Mouse (Mus musculus) midbrain, embryonic 11.5 days (tissue): ENCODE data around the gene Il27. TPM values are rescaled to one million over a fixed set of nuclear protein-coding genes. Genes with fewer than 3 reads are reported as not detected.
A peak's percentile ranks its signal among the peaks of the same experiment; 100 is the strongest.

ENCODE experiments used
- ATAC-seq: fragments of 200-750 bp; cut with Nextera tagmentation; 2 replicates; pipeline ENCODE4 v1.8.0; 2017; ENCODE audit warnings: moderate TSS enrichment, moderate library complexity; ENCODE audit not compliant: low FRiP score
- DNase-seq: peaks from one replicate; pipeline ENCODE4 v3.0.0; 2015; ENCODE audit warnings: low spot score; ENCODE audit errors: missing footprints
- H3K27ac ChIP-seq: fragments of 300-500 bp; sonication (generic); 2 replicates; pipeline ENCODE4 v1.5.1; 2014; ENCODE audit warnings: low read depth, low read length
- H3K27me3 ChIP-seq: fragments of 300-500 bp; sonication (generic); 2 replicates; pipeline ENCODE4 v1.6.1; 2014; ENCODE audit warnings: mild to moderate bottlenecking, low read length, moderate library complexity, mixed read lengths; ENCODE audit not compliant: control insufficient read depth, insufficient read depth
- H3K36me3 ChIP-seq: fragments of 300-500 bp; sonication (generic); 2 replicates; pipeline ENCODE4 v1.6.1; 2014; ENCODE audit warnings: mild to moderate bottlenecking, low read length, moderate library complexity, mixed read lengths; ENCODE audit not compliant: control insufficient read depth, insufficient read depth
- H3K4me1 ChIP-seq: fragments of 300-500 bp; sonication (generic); 2 replicates; pipeline ENCODE4 v1.6.1; 2014; ENCODE audit warnings: low read length; ENCODE audit not compliant: control insufficient read depth, insufficient read depth
- H3K4me2 ChIP-seq: fragments of 300-500 bp; sonication (generic); 2 replicates; pipeline ENCODE4 v1.6.1; 2014; ENCODE audit warnings: mild to moderate bottlenecking, moderate library complexity
- H3K4me3 ChIP-seq: fragments of 300-500 bp; sonication (generic); 2 replicates; pipeline ENCODE4 v1.5.1; 2014; ENCODE audit warnings: low read depth, low read length
- H3K9ac ChIP-seq: fragments of 300-500 bp; sonication (generic); 2 replicates; pipeline ENCODE4 v1.6.1; 2014; ENCODE audit warnings: low read length
- H3K9me3 ChIP-seq: fragments of 300-500 bp; sonication (generic); 2 replicates; pipeline ENCODE4 v1.6.1; 2016; ENCODE audit warnings: low read length; ENCODE audit not compliant: control insufficient read depth
- WGBS: fragments of 180-500 bp; shearing (Covaris S2); extraction: QIAGEN DNeasy Blood & Tissue Kit; methylation state at CpG from one replicate; pipeline ENCODE4 v1.1.7; 2014; 5-methylcytosine and 5-hydroxymethylcytosine counted together
- microRNA-seq: library from miRNA; unstranded; fragments of <30 nt; microRNA quantifications from one replicate; pipeline ENCODE4, GENCODE M21; 2017
- polyA plus RNA-seq: library from polyadenylated mRNA; unstranded; fragments of >200 nt; fragmentation: Nextera tagmentation; extraction: Ambion mirVana; gene quantifications from 2 replicates; pipeline ENCODE4 v1.2.1, GENCODE M21; 2014

The Il27 gene
- polyA plus RNA-seq, 1 experiment from 2014 or later: not detected

- no peak overlapping the region for H3K4me3 ChIP-seq
- ATAC-seq: no peak
- H3K27me3 ChIP-seq: no peaks in the 10 kb centered on the region
- no peak overlapping the region for H3K4me2 ChIP-seq
- no peak overlapping the region for H3K9ac ChIP-seq
- no peak for DNase-seq
- 42% methylated on average over 8 of the region's 8 CpGs for WGBS
- H3K27ac ChIP-seq: no peak overlapping the region
- H3K36me3 ChIP-seq: no peaks in the 10 kb centered on the region
- no peaks in the 10 kb centered on the region for H3K9me3 ChIP-seq
- no peaks in the 10 kb centered on the region for H3K4me1 ChIP-seq
These were observed 17.8 kb downstream of the Il27 start for GRCm38 (mm10) chr7:126576946-126577345.

GRCm38 (mm10) chr7:126566094-126566765, 28.5 kb downstream of the Il27 start, which contains the start of gene Eif3c:
Gene Eif3c (minus strand): TSS chr7:126566411.
- H3K4me2 ChIP-seq: peak within 1 kb of the TSS; percentile 77
- 0 out of 2 replicates have a peak within 1 kb of the TSS, but pooled peaks have one; percentile 18 for H3K27ac ChIP-seq
- ATAC-seq: peak; percentile 93
- peaks cover 10% of the 10 kb centered on the region; the same call in 1 of the 2 replicates for H3K36me3 ChIP-seq
- H3K9me3 ChIP-seq: no peaks in the 10 kb centered on the region
- H3K4me3 ChIP-seq: peak within 1 kb of the TSS; percentile 84
- H3K9ac ChIP-seq: peak within 1 kb of the TSS; percentile 83
- DNase-seq: peak; percentile 99
- under 1% methylated on average over 46 of the region's 46 CpGs for WGBS
- no peaks in the 10 kb centered on the region for H3K27me3 ChIP-seq
- 0 out of 2 replicates have a peak, but pooled peaks cover 2% of the 10 kb centered on the region for H3K4me1 ChIP-seq

GRCm38 (mm10) chr7:126565693-126566092, 29.0 kb downstream of the Il27 start:
- Histone ChIP-seq H3K9me3 (no peaks in the 10 kb centered on the region), H3K4me2 (peak overlapping the region; percentile 77), H3K9ac (peak overlapping the region; percentile 83), H3K27ac (0 out of 2 replicates have a peak overlapping the region, but pooled peaks have one; percentile 18), H3K4me3 (peak overlapping the region; percentile 84), H3K36me3 (peaks cover 11% of the 10 kb centered on the region; the same call in 1 of the 2 replicates), H3K27me3 (no peaks in the 10 kb centered on the region), H3K4me1 (0 out of 2 replicates have a peak, but pooled peaks cover 2% of the 10 kb centered on the region)
- ATAC-seq (no peak), DNase-seq (peak; percentile 94)
- WGBS: under 1% methylated on average over 27 of the region's 28 CpGs

- Histone ChIP-seq H3K4me2 (no peak overlapping the region), H3K9ac (no peak overlapping the region), H3K27me3 (no peaks in the 10 kb centered on the region), H3K4me3 (no peak overlapping the region), H3K4me1 (no peaks in the 10 kb centered on the region), H3K36me3 (peaks cover 47% of the 10 kb centered on the region), H3K27ac (no peak overlapping the region), H3K9me3 (no peaks in the 10 kb centered on the region)
- DNase-seq (no peak), ATAC-seq (no peak)
- 98% methylated on average over 5 of the region's 5 CpGs for WGBS
These were observed 38.1 kb downstream of the Il27 start for GRCm38 (mm10) chr7:126556635-126557034.

GRCm38 (mm10) chr7:126554796-126555195, 39.9 kb downstream of the Il27 start:
- DNase-seq (no peak), ATAC-seq (no peak)
- Histone ChIP-seq H3K4me1 (no peaks in the 10 kb centered on the region), H3K4me3 (no peak overlapping the region), H3K9me3 (no peaks in the 10 kb centered on the region), H3K27me3 (no peaks in the 10 kb centered on the region), H3K9ac (no peak overlapping the region), H3K27ac (no peak overlapping the region), H3K36me3 (peaks cover 56% of the 10 kb centered on the region), H3K4me2 (no peak overlapping the region)
- 95% methylated on average over 1 of the region's 1 CpGs for WGBS

GRCm38 (mm10) chr7:126545631-126546030, 49.1 kb downstream of the Il27 start:
- H3K36me3 ChIP-seq: peaks cover 23% of the 10 kb centered on the region
- DNase-seq (no peak), ATAC-seq (no peak)
- no peaks in the 10 kb centered on the region for H3K27me3 ChIP-seq
- 92% methylated on average over 2 of the region's 2 CpGs for WGBS
- H3K4me2 ChIP-seq: no peak overlapping the region
- no peaks in the 10 kb centered on the region for H3K9me3 ChIP-seq
- no peaks in the 10 kb centered on the region for H3K4me1 ChIP-seq
- no peak overlapping the region for H3K27ac ChIP-seq
- no peak overlapping the region for H3K4me3 ChIP-seq
- H3K9ac ChIP-seq: no peak overlapping the region

- Histone ChIP-seq H3K9ac (no peak overlapping the region), H3K4me1 (no peaks in the 10 kb centered on the region), H3K27ac (no peak overlapping the region), H3K27me3 (peaks cover 5% of the 10 kb centered on the region), H3K4me3 (no peak overlapping the region), H3K9me3 (no peaks in the 10 kb centered on the region), H3K4me2 (no peak overlapping the region), H3K36me3 (peaks cover 7% of the 10 kb centered on the region)
- 74% methylated on average over 1 of the region's 1 CpGs for WGBS
- DNase-seq: no peak
- ATAC-seq: no peak
These were observed 53.1 kb downstream of the Il27 start for GRCm38 (mm10) chr7:126541661-126542060.

Small RNA genes lying within 50 kb of the gene (microRNA-seq; reads per million reads assigned to microRNA genes)
- gene Mir7059: 4.7 reads per million, percentile 22 among the genes with 10 or more reads in this experiment

Other genes starting within 250 kb of the Il27 start
- gene Lat, start 225.4 kb downstream of the Il27 start, polyA plus RNA-seq: 1.8 and 2.7 TPM in 2 replicates
- 40.8 and 45.8 TPM in 2 replicates for gene Spns1, start 217.5 kb downstream of the Il27 start, polyA plus RNA-seq
- gene Nfatc2ip, start 198.2 kb downstream of the Il27 start, polyA plus RNA-seq: 4.8 and 4.9 TPM in 2 replicates
- gene Cd19, start 180.1 kb downstream of the Il27 start, polyA plus RNA-seq: not detected in 2 replicates
- gene Rabep2, start 166.2 kb downstream of the Il27 start, polyA plus RNA-seq: 17.9 and 18.0 TPM in 2 replicates
- gene Atp2a1, start 131.8 kb downstream of the Il27 start, polyA plus RNA-seq: 0.29 and 0.38 TPM in 2 replicates
- 38.1 and 44.6 TPM in 2 replicates for gene Sh2b1, start 119.5 kb downstream of the Il27 start, polyA plus RNA-seq
- 133 and 146 TPM in 2 replicates for gene Tufm, start 107.6 kb downstream of the Il27 start, polyA plus RNA-seq
- gene Atxn2l, start 91.5 kb downstream of the Il27 start, polyA plus RNA-seq: 52.7 and 58.6 TPM in 2 replicates
- 189 and 198 TPM in 2 replicates for gene Eif3c, start 28.5 kb downstream of the Il27 start, polyA plus RNA-seq
- 0.46 and 0.57 TPM in 2 replicates for gene Apobr, start 10.0 kb downstream of the Il27 start, polyA plus RNA-seq
- gene Cln3, start 9.1 kb downstream of the Il27 start, polyA plus RNA-seq: 22.4 and 23.4 TPM in 2 replicates
- 2.8 and 3.4 TPM in 2 replicates for gene Nupr1, start 35.9 kb upstream of the Il27 start, polyA plus RNA-seq
- 44.4 and 49.4 TPM in 2 replicates for gene Sgf29, start 54.4 kb upstream of the Il27 start, polyA plus RNA-seq
- 0.10 and 0.69 TPM in 2 replicates for gene Sult1a1, start 81.5 kb upstream of the Il27 start, polyA plus RNA-seq
- 158 and 180 TPM in 2 replicates for gene Bola2, start 100.5 kb upstream of the Il27 start, polyA plus RNA-seq
- gene Slx1b, start 100.8 kb upstream of the Il27 start, polyA plus RNA-seq: 10.2 and 10.3 TPM in 2 replicates
- 46.2 TPM in 2 replicates for gene Coro1a, start 112.8 kb upstream of the Il27 start, polyA plus RNA-seq
- 41.0 and 45.2 TPM in 2 replicates for gene Mapk3, start 164.7 kb upstream of the Il27 start, polyA plus RNA-seq
- gene Gdpd3, start 171.4 kb upstream of the Il27 start, polyA plus RNA-seq: 0.57 and 0.86 TPM in 2 replicates
- gene Ypel3, start 182.0 kb upstream of the Il27 start, polyA plus RNA-seq: 87.8 and 91.5 TPM in 2 replicates
- 0.20 and 0.43 TPM in 2 replicates for gene Tbx6, start 186.5 kb upstream of the Il27 start, polyA plus RNA-seq
- 335 and 336 TPM in 2 replicates for gene Ppp4c, start 197.6 kb upstream of the Il27 start, polyA plus RNA-seq
- 10.5 and 11.1 TPM in 2 replicates for gene Fam57b, start 202.7 kb upstream of the Il27 start, polyA plus RNA-seq
- not detected in 2 replicates for gene 4930451I11Rik, start 236.7 kb upstream of the Il27 start, polyA plus RNA-seq